Mouse (Mus musculus) kidney, adult 2 months (tissue): ENCODE results near the gene Trappc6b. TPM values are rescaled to one million over a fixed set of nuclear protein-coding genes. Genes with fewer than 3 reads are reported as not detected.

Source experiments
- DNase-seq: peaks from one replicate; pipeline ENCODE4 v3.0.0; 2021
- H3K27ac ChIP-seq: fragments of 200-500 bp; 2 replicates; pipeline ENCODE4 v1.5.1; 2012; ENCODE audit warnings: low read depth, low read length, control low read depth, inconsistent platforms; ENCODE audit not compliant: insufficient read depth
- H3K27me3 ChIP-seq: fragments of 200-500 bp; replicated peaks from 2 replicates; pipeline ENCODE4 v1.6.1; 2012; ENCODE audit warnings: mild to moderate bottlenecking, moderate library complexity, low read length, inconsistent platforms; ENCODE audit not compliant: control insufficient read depth, insufficient read depth
- H3K36me3 ChIP-seq: fragments of 200-500 bp; 2 replicates; pipeline ENCODE4 v1.6.1; 2012; ENCODE audit warnings: mild to moderate bottlenecking, moderate library complexity, low read length, inconsistent platforms; ENCODE audit not compliant: control insufficient read depth, insufficient read depth
- H3K4me1 ChIP-seq: fragments of 200-500 bp; 2 replicates; pipeline ENCODE4 v1.6.1; 2011; ENCODE audit warnings: low read length; ENCODE audit not compliant: control insufficient read depth, insufficient read depth
- H3K4me3 ChIP-seq: fragments of 200-500 bp; 2 replicates; pipeline ENCODE4 v1.5.1; 2011; ENCODE audit warnings: mild to moderate bottlenecking, low read depth, low read length, control low read depth; ENCODE audit not compliant: insufficient read depth
- CTCF ChIP-seq: fragments of 200-500 bp; conservative IDR thresholded peaks from 2 replicates; pipeline ENCODE4 v1.5.1; 2011; ENCODE audit warnings: low read depth, mild to moderate bottlenecking, control low read depth, low read length, moderate library complexity, mixed read lengths; ENCODE audit not compliant: insufficient read depth, insufficient read length
- POLR2A ChIP-seq: fragments of 200-500 bp; IDR thresholded peaks from one replicate; pipeline ENCODE4 v1.6.1; 2011; ENCODE audit warnings: low read depth, low read length, control low read depth
- WGBS: fragments of 180-500 bp; shearing (Covaris S2); methylation state at CpG from one replicate; pipeline ENCODE4 v1.1.7; 2018; 5-methylcytosine and 5-hydroxymethylcytosine counted together
- polyA plus RNA-seq: library from polyadenylated mRNA; depleted of rRNA; stranded (reverse); fragments of >200 nt; gene quantifications from 2 replicates; pipeline ENCODE4 v1.2.3, GENCODE M21; 2012

Trappc6b gene
- polyA plus RNA-seq, 1 experiment: 87.3 TPM

- peak; percentile 62 for TF ChIP-seq CTCF
- TF ChIP-seq POLR2A: no peak
Observed at GRCm38 (mm10) chr12:59032101-59032500, 29.2 kb downstream of the Trappc6b start.

GRCm38 (mm10) chr12:59021306-59021705, 40.0 kb downstream of the Trappc6b start:
- no peaks in the 10 kb centered on the region for H3K4me1 ChIP-seq
- TF ChIP-seq CTCF (no peak), POLR2A (no peak)
- 64% methylated on average over 4 of the region's 4 CpGs for WGBS
- no peak for DNase-seq
- no peaks in the 10 kb centered on the region for H3K27me3 ChIP-seq
- no peaks in the 10 kb centered on the region; the same call in 1 of the 2 replicates for H3K36me3 ChIP-seq
- H3K4me3 ChIP-seq: no peak overlapping the region
- H3K27ac ChIP-seq: no peak overlapping the region

More at GRCm38 (mm10) chr12:59032101-59032500, 29.2 kb downstream of the Trappc6b start:
- Histone ChIP-seq H3K27me3 (no peaks in the 10 kb centered on the region), H3K4me1 (no peaks in the 10 kb centered on the region), H3K36me3 (peaks cover 2% of the 10 kb centered on the region; the same call in 1 of the 2 replicates), H3K4me3 (no peak overlapping the region), H3K27ac (no peak overlapping the region)
- 65% methylated on average over 5 of the region's 5 CpGs for WGBS
- DNase-seq: peak; percentile 16

- H3K4me3 ChIP-seq: no peak overlapping the region
- TF ChIP-seq CTCF (no peak), POLR2A (no peak)
- H3K27me3 ChIP-seq: no peaks in the 10 kb centered on the region
- H3K27ac ChIP-seq: no peak overlapping the region
- DNase-seq: no peak
- no peaks in the 10 kb centered on the region; the same call in 1 of the 2 replicates for H3K36me3 ChIP-seq
- WGBS: 91% methylated on average over 2 of the region's 2 CpGs
- H3K4me1 ChIP-seq: no peaks in the 10 kb centered on the region
Observed at GRCm38 (mm10) chr12:59019891-59020290, 41.4 kb downstream of the Trappc6b start.

GRCm38 (mm10) chr12:59017970-59018369, 43.3 kb downstream of the Trappc6b start:
- no peaks in the 10 kb centered on the region; the same call in 1 of the 2 replicates for H3K36me3 ChIP-seq
- no peak overlapping the region for H3K4me3 ChIP-seq
- H3K4me1 ChIP-seq: no peaks in the 10 kb centered on the region
- WGBS: 87% methylated on average over 8 of the region's 8 CpGs
- no peak for DNase-seq
- no peaks in the 10 kb centered on the region for H3K27me3 ChIP-seq
- H3K27ac ChIP-seq: no peak overlapping the region
- TF ChIP-seq CTCF (no peak), POLR2A (no peak)

- under 1% methylated on average over 28 of the region's 28 CpGs for WGBS
- Histone ChIP-seq H3K4me1 (no peaks in the 10 kb centered on the region), H3K27ac (peak within 1 kb of the TSS; percentile 64), H3K27me3 (no peaks in the 10 kb centered on the region), H3K4me3 (peak within 1 kb of the TSS; percentile 83), H3K36me3 (no peaks in the 10 kb centered on the region; the same call in 1 of the 2 replicates)
- TF ChIP-seq CTCF: no peak
- TF ChIP-seq POLR2A: no peak
- DNase-seq: peak; percentile 96
Observed at GRCm38 (mm10) chr12:59013234-59013633, 48.0 kb downstream of the Trappc6b start, which contains the start of gene Gemin2. Gene Gemin2 (plus strand): TSS chr12:59013393.

GRCm38 (mm10) chr12:59012710-59013091, 48.6 kb downstream of the Trappc6b start:
- WGBS: under 1% methylated on average over 7 of the region's 7 CpGs

GRCm38 (mm10) chr12:59011844-59012709, 49.2 kb downstream of the Trappc6b start, which contains the start of gene Sec23a:
Gene Sec23a (minus strand): TSS chr12:59012017.
- Histone ChIP-seq H3K4me1 (no peaks in the 10 kb centered on the region), H3K36me3 (no peaks in the 10 kb centered on the region; the same call in 1 of the 2 replicates), H3K27me3 (no peaks in the 10 kb centered on the region), H3K4me3 (peak within 1 kb of the TSS; percentile 99), H3K27ac (peak within 1 kb of the TSS; percentile 92)
- peak; percentile 83 for TF ChIP-seq POLR2A
- no peak for TF ChIP-seq CTCF
- under 1% methylated on average over 46 of the region's 48 CpGs for WGBS
- DNase-seq: peak; percentile 99

More at GRCm38 (mm10) chr12:59012710-59013091, 48.6 kb downstream of the Trappc6b start:
- no peaks in the 10 kb centered on the region for H3K27me3 ChIP-seq
- peak overlapping the region; percentile 64 for H3K27ac ChIP-seq
- TF ChIP-seq CTCF (no peak), POLR2A (no peak)
- H3K4me3 ChIP-seq: peak overlapping the region; percentile 33
- H3K4me1 ChIP-seq: no peaks in the 10 kb centered on the region
- no peak for DNase-seq
- H3K36me3 ChIP-seq: no peaks in the 10 kb centered on the region; the same call in 1 of the 2 replicates
